Mouse (Mus musculus) midbrain, embryonic 12.5 days (tissue): Measurements from ENCODE around the gene Rnf144a. TPM values are rescaled to one million over a fixed set of nuclear protein-coding genes. Genes with fewer than 3 reads are reported as not detected.

Source experiments
- ATAC-seq: fragments of 200-750 bp; cut with Nextera tagmentation; 2 replicates; pipeline ENCODE4 v1.8.0; 2017; ENCODE audit warnings: low read depth, moderate TSS enrichment, moderate library complexity; ENCODE audit not compliant: low FRiP score
- H3K27ac ChIP-seq: fragments of 300-500 bp; sonication (generic); replicated peaks from 2 replicates; pipeline ENCODE4 v1.5.1; 2016; ENCODE audit warnings: mild to moderate bottlenecking
- H3K27me3 ChIP-seq: fragments of 300-500 bp; sonication (generic); 2 replicates; pipeline ENCODE4 v1.6.1; 2016; ENCODE audit warnings: mild to moderate bottlenecking
- H3K36me3 ChIP-seq: fragments of 300-500 bp; sonication (generic); 2 replicates; pipeline ENCODE4 v1.6.1; 2016
- H3K4me1 ChIP-seq: fragments of 300-500 bp; sonication (generic); 2 replicates; pipeline ENCODE4 v1.6.1; 2016
- H3K4me2 ChIP-seq: fragments of 300-500 bp; sonication (generic); replicated peaks from 2 replicates; pipeline ENCODE4 v1.6.1; 2016; ENCODE audit warnings: mild to moderate bottlenecking, moderate library complexity
- H3K4me3 ChIP-seq: fragments of 300-500 bp; sonication (generic); 2 replicates; pipeline ENCODE4 v1.5.1; 2016; ENCODE audit warnings: mild to moderate bottlenecking
- H3K9ac ChIP-seq: fragments of 300-500 bp; sonication (generic); replicated peaks from 2 replicates; pipeline ENCODE4 v1.6.1; 2016; ENCODE audit warnings: mild to moderate bottlenecking, moderate library complexity
- H3K9me3 ChIP-seq: fragments of 300-500 bp; sonication (generic); 2 replicates; pipeline ENCODE4 v1.6.1; 2016; ENCODE audit warnings: mild to moderate bottlenecking
- WGBS: fragments of 180-500 bp; shearing (Covaris S2); methylation state at CpG from one replicate; pipeline ENCODE4 v1.1.7; 2016; 5-methylcytosine and 5-hydroxymethylcytosine counted together
- polyA plus RNA-seq: library from polyadenylated mRNA; unstranded; fragments of >200 nt; fragmentation: Nextera tagmentation; extraction: Ambion mirVana; gene quantifications from 2 replicates; pipeline ENCODE4 v1.2.1, GENCODE M21; 2016

Rnf144a gene
- polyA plus RNA-seq, 1 experiment from 2014 or later, result 43.4 TPM

DNA sequence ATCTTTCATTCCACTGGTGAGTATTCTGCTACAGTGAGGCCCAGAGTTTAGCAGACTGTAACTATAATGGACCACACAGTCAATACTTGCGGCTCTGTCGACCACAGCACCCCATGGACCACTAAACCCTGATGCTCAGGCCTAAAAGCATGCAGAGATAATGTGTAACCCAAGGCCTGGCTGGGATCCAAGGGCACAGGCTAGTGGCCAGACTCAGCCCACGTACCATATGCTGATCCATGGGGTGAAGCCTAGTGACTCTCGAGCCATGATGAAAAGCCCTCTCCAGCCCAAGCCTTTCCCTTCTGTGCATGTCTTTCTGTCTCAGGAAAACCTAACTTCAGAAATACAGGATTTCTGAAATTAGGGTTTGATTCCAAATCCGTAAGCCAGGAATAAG lies 50.2 kb downstream of the Rnf144a start:
- 96% methylated on average over 5 of the region's 5 CpGs for WGBS
- no peak for ATAC-seq
- H3K27me3 ChIP-seq, result no peaks in the 10 kb centered on the region
- H3K4me1 ChIP-seq, result peaks cover 11% of the 10 kb centered on the region; the same call in 1 of the 2 replicates
- H3K27ac ChIP-seq, result no peak overlapping the region
- no peaks in the 10 kb centered on the region for H3K9me3 ChIP-seq
- H3K36me3 ChIP-seq, result peaks cover 5% of the 10 kb centered on the region; the same call in 1 of the 2 replicates
- no peak overlapping the region for H3K4me3 ChIP-seq
- H3K4me2 ChIP-seq, result no peak overlapping the region
- no peak overlapping the region for H3K9ac ChIP-seq

DNA sequence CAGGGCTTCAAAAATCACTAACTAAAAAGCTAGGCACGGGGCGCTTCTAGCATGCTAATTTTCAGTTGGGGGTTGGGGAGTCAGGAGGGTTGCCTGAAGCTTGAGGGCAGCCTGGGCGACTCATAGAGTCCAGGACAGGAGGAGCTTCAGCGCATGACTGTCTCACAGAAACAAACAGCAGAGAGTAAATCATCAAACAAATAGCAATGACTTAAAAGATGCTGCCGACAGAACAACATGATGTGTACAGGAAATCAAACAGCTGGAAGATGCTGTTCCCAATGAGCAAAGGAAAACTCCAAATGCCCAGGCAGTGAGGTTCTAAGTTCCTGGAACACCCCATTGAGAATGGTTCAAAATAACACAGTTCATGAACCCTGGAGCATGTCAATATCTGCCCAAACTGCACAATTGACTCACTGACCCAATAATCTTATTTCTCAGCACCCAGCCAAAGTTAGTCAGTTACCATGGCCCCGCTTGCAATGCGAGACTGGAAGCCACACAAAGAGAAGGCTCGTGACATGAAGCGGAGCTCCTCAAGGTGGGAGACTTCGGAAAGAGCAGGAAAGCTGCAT lies 54.0 kb downstream of the Rnf144a start:
- no peak overlapping the region for H3K4me2 ChIP-seq
- H3K27ac ChIP-seq, result no peak overlapping the region
- no peaks in the 10 kb centered on the region for H3K27me3 ChIP-seq
- no peaks in the 10 kb centered on the region for H3K9me3 ChIP-seq
- peaks cover 16% of the 10 kb centered on the region for H3K4me1 ChIP-seq
- H3K4me3 ChIP-seq, result no peak overlapping the region
- ATAC-seq, result no peak
- peaks cover 5% of the 10 kb centered on the region; the same call in 1 of the 2 replicates for H3K36me3 ChIP-seq
- no peak overlapping the region for H3K9ac ChIP-seq
- 54% methylated on average over 10 of the region's 10 CpGs for WGBS

DNA sequence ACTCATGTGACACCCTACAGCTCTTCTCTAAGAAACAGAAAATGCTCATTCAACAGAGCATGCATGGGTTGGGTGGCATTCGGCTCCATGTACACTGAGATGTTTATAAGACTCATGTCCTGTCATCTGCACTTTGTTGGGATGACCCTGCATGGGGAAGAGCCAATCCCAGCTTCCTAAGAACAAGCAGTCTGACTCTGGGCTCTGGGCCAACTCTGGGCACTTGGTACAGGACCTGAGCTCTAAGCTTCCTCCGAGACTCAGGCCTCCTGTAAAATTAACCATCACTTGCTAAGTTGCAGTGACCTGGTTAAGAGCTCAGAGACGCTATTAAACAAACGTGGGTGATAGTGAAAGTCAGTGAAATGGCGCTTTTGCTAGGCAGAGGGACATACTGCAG lies 55.2 kb downstream of the Rnf144a start:
- no peak overlapping the region for H3K27ac ChIP-seq
- H3K36me3 ChIP-seq, result peaks cover 5% of the 10 kb centered on the region; the same call in 1 of the 2 replicates
- no peaks in the 10 kb centered on the region for H3K9me3 ChIP-seq
- no peak for ATAC-seq
- WGBS, result 89% methylated on average over 5 of the region's 5 CpGs
- no peaks in the 10 kb centered on the region for H3K27me3 ChIP-seq
- H3K4me3 ChIP-seq, result no peak overlapping the region
- peaks cover 16% of the 10 kb centered on the region for H3K4me1 ChIP-seq
- H3K9ac ChIP-seq, result no peak overlapping the region
- no peak overlapping the region for H3K4me2 ChIP-seq

DNA sequence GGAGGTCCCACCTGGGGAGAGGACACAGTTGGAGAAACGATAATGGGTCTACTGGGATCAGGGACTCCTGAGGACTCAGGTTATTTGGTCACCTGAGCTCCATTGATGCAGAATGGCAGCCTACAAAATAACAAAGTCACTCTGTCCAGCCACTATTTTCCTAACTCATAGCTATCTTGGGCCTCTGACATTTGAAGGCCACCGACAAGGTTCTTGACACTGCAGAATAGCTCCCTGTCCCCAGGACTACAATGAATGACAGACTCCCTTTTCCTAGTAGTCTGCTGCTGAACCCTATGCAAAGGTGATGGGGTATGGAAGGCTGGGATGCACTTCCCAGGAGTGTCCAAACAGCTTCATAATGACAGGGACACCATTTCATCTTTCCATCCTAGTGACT lies 55.8 kb downstream of the Rnf144a start:
- no peak overlapping the region for H3K9ac ChIP-seq
- H3K27ac ChIP-seq, result no peak overlapping the region
- WGBS, result 85% methylated on average over 2 of the region's 2 CpGs
- peaks cover 5% of the 10 kb centered on the region; the same call in 1 of the 2 replicates for H3K36me3 ChIP-seq
- no peaks in the 10 kb centered on the region for H3K27me3 ChIP-seq
- peaks cover 16% of the 10 kb centered on the region for H3K4me1 ChIP-seq
- H3K4me3 ChIP-seq, result no peak overlapping the region
- H3K9me3 ChIP-seq, result no peaks in the 10 kb centered on the region
- no peak overlapping the region for H3K4me2 ChIP-seq
- no peak for ATAC-seq

DNA sequence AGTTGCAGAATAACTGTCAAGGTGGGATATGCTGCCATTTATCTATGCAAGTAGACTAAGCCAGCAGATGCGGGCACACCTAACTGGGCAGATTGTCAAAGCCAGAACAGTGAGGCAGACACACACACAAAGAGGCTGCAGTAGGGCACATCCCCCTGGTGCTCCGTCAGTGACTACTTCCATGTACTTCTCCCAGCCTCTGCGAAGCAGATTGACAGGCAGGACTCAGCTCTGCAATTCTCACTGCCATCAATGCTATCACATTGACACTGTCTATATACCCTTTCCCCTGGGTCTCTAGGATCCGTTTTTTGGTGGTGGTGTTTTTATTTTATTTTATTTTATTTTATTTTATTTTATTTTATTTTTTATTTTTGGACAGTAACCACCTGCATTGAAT lies 57.8 kb downstream of the Rnf144a start:
- no peaks in the 10 kb centered on the region for H3K9me3 ChIP-seq
- no peaks in the 10 kb centered on the region for H3K27me3 ChIP-seq
- no peak for ATAC-seq
- H3K4me2 ChIP-seq, result no peak overlapping the region
- H3K4me1 ChIP-seq, result peaks cover 16% of the 10 kb centered on the region
- H3K36me3 ChIP-seq, result no peaks in the 10 kb centered on the region
- H3K9ac ChIP-seq, result no peak overlapping the region
- H3K4me3 ChIP-seq, result no peak overlapping the region
- 81% methylated on average over 4 of the region's 4 CpGs for WGBS
- no peak overlapping the region for H3K27ac ChIP-seq

DNA sequence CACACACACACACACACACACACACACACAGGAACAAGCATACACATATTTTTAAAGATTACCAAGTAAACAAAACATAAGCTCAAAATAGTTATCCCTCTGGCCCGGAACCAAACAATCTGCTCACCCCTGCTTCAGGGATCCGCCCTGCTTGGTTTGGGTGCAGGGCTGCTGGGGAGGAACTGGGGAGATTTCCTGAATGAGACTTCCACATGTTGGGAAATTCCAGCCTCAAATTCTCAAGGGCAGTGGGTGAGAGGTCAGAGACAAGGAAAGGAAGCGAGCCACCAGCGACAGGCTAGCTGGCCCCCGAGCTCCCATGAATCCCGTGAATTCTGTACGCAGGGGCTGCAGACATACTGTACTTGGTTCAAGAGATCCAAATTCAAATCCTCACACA lies 58.9 kb downstream of the Rnf144a start:
- no peaks in the 10 kb centered on the region for H3K9me3 ChIP-seq
- no peaks in the 10 kb centered on the region for H3K36me3 ChIP-seq
- WGBS, result 87% methylated on average over 7 of the region's 7 CpGs
- ATAC-seq, result no peak
- H3K9ac ChIP-seq, result no peak overlapping the region
- peaks cover 16% of the 10 kb centered on the region for H3K4me1 ChIP-seq
- H3K4me3 ChIP-seq, result no peak overlapping the region
- H3K4me2 ChIP-seq, result no peak overlapping the region
- no peak overlapping the region for H3K27ac ChIP-seq
- no peaks in the 10 kb centered on the region for H3K27me3 ChIP-seq

DNA sequence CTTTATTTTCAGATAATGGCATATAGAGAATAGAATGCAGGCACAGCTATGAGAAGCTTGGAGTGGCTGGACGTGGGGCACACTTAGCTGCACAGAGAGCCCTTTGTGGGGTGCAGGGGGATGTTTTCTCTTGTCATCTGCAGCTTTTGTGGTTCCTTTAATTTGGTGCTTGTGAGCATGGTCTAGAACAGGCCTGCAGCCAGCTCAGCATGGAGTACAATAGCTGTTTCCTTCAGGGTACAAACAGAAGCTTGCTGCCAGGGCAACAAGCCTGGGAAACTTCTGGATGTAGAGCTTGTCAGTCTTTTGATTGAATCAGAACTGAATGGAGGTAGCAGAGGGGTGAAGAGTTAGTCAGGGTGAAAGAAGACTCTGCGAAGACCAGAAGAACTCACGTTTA lies 63.7 kb downstream of the Rnf144a start:
- peaks cover 6% of the 10 kb centered on the region; the same call in 1 of the 2 replicates for H3K4me1 ChIP-seq
- no peak overlapping the region for H3K27ac ChIP-seq
- 52% methylated on average over 3 of the region's 3 CpGs for WGBS
- no peak overlapping the region for H3K4me3 ChIP-seq
- H3K9ac ChIP-seq, result no peak overlapping the region
- H3K9me3 ChIP-seq, result no peaks in the 10 kb centered on the region
- no peaks in the 10 kb centered on the region for H3K27me3 ChIP-seq
- no peak for ATAC-seq
- no peaks in the 10 kb centered on the region for H3K36me3 ChIP-seq
- no peak overlapping the region for H3K4me2 ChIP-seq

DNA sequence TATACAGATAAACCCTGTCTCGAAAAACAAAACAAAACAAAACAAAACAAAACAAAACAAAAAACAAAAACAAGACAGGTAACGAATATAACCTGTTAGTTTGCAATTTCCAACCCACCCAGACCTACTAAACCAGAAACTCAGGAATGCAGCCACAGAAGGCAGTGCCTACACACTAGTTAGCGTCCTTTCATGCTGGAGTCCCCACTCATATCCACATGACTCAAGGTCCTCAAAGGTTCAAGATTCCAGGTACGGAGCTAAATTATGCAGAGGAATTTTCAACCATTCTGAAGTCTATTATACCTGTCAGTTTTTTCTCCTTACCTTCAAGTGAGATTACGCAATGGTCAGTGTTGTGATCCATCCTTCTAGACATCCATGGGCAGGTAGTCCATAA lies 70.6 kb downstream of the Rnf144a start:
- ATAC-seq, result no peak
- Histone ChIP-seq H3K27ac (no peak overlapping the region), H3K4me2 (no peak overlapping the region), H3K27me3 (no peaks in the 10 kb centered on the region), H3K4me3 (no peak overlapping the region), H3K36me3 (peaks cover under 1% of the 10 kb centered on the region; the same call in 1 of the 2 replicates), H3K4me1 (0 out of 2 replicates have a peak, but pooled peaks cover 4% of the 10 kb centered on the region), H3K9me3 (no peaks in the 10 kb centered on the region), H3K9ac (no peak overlapping the region)
- WGBS, result 93% methylated on average over 5 of the region's 5 CpGs

DNA sequence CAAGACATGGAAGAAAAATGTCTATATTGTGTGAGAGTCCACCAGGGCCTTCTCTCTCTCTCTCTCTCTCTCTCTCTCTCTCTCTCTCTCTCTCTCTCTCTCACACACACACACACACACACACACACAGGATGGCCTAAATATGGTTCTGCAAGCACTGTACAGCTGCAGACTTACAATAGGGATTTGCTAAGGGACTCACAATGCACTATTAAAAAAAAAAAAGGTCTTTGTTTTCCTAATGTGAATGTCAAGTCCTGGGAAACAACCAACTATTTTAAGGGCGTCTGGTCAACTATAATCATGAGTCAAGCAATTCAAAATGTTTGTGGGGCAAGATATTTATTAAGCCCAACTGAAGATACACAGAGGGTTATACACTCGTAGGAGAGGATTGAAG lies 71.9 kb downstream of the Rnf144a start:
- Histone ChIP-seq H3K27me3 (no peaks in the 10 kb centered on the region), H3K36me3 (peaks cover 12% of the 10 kb centered on the region), H3K4me2 (no peak overlapping the region), H3K4me3 (no peak overlapping the region), H3K9ac (no peak overlapping the region), H3K27ac (no peak overlapping the region), H3K9me3 (no peaks in the 10 kb centered on the region), H3K4me1 (0 out of 2 replicates have a peak, but pooled peaks cover 4% of the 10 kb centered on the region)
- 78% methylated on average over 2 of the region's 2 CpGs for WGBS
- ATAC-seq, result no peak

DNA sequence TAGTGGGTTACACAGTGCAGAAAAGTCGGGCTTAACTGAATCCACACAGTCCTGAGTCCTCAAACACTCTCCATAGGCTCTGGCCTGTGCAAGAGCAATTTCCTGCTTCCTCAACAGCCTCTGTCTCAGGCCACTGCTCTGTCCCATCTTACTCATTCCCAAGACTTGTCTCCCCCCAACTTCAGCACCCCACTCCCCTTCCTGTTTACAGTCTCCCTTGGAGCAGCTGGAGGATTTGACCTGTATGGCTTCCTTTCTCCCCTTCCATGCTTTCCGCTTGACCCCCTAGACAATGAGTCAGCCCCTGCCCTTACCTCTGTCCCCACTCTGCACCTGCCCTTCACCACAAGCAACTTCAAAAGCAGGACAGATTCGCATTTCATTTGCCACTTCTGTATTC lies 72.4 kb downstream of the Rnf144a start:
- no peak overlapping the region for H3K4me3 ChIP-seq
- H3K4me2 ChIP-seq, result no peak overlapping the region
- no peaks in the 10 kb centered on the region for H3K27me3 ChIP-seq
- peaks cover 15% of the 10 kb centered on the region for H3K36me3 ChIP-seq
- H3K27ac ChIP-seq, result no peak overlapping the region
- 86% methylated on average over 3 of the region's 3 CpGs for WGBS
- no peak for ATAC-seq
- 0 out of 2 replicates have a peak, but pooled peaks cover 4% of the 10 kb centered on the region for H3K4me1 ChIP-seq
- no peak overlapping the region for H3K9ac ChIP-seq
- H3K9me3 ChIP-seq, result no peaks in the 10 kb centered on the region

DNA sequence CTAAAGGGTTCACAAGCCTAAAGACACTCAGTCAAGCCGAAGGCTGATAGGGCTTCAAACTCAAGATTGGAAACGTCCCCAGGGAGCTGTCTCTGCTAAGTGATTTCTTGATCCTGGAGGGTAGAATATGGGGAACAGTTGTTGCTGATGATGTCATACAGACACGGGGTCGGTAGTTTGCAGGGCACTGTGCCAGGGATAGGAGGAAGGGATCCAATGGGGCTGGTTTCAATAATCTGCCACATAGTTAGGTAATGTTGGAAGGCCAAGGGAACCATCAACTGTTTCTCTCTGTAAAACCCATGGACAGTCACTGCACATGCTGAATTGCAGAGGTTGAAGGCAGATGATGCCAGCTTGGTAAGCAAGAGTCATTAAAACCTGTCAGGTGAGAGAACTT lies 73.0 kb downstream of the Rnf144a start:
- Histone ChIP-seq H3K27ac (no peak overlapping the region), H3K4me2 (no peak overlapping the region), H3K9ac (no peak overlapping the region), H3K36me3 (peaks cover 17% of the 10 kb centered on the region), H3K4me3 (no peak overlapping the region), H3K4me1 (0 out of 2 replicates have a peak, but pooled peaks cover 4% of the 10 kb centered on the region), H3K9me3 (no peaks in the 10 kb centered on the region), H3K27me3 (no peaks in the 10 kb centered on the region)
- no peak for ATAC-seq
- 88% methylated on average over 4 of the region's 4 CpGs for WGBS

DNA sequence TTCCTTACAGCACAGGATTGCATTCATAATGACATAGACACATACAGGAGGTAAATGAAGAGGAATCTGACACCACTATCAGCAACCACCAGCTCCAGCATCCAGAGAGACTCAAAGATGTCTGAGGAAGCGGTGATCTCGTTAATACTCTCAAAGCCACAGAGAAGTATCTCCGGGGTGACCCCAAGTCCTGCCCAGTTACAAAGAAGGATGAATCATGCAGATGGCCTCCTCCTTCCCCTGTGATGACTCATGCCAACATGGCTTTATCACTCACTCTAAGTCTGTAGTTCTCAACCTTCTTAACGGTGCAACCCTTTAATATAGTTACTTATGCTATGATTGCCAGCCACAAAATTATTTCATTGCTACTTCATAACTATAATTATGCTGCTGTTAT lies 74.4 kb downstream of the Rnf144a start:
- Histone ChIP-seq H3K9me3 (no peaks in the 10 kb centered on the region), H3K9ac (no peak overlapping the region), H3K4me3 (no peak overlapping the region), H3K4me1 (0 out of 2 replicates have a peak, but pooled peaks cover 4% of the 10 kb centered on the region), H3K36me3 (peaks cover 17% of the 10 kb centered on the region), H3K27me3 (no peaks in the 10 kb centered on the region), H3K27ac (no peak overlapping the region), H3K4me2 (no peak overlapping the region)
- WGBS, result 86% methylated on average over 4 of the region's 4 CpGs
- no peak for ATAC-seq

DNA sequence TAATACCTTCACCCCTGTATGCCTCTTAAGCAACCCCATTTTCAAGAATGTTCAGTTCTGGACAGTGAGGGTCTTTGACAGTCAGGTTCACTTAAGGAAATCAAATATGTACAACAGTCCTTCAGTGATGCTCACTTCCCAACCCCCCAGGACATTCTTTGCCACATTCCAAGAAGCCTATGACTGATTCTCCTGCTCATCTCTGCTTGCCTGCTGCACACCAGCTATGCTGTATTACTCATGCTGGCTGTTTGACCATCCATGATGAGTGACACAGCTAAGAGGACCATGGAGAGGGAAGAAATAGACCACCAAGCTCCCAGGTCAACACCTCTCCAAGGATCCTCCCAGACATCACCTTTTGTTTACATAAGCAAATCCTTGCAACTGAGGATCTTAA lies 75.2 kb downstream of the Rnf144a start:
- Histone ChIP-seq H3K9me3 (no peaks in the 10 kb centered on the region), H3K27me3 (no peaks in the 10 kb centered on the region), H3K4me1 (0 out of 2 replicates have a peak, but pooled peaks cover 4% of the 10 kb centered on the region), H3K9ac (no peak overlapping the region), H3K36me3 (peaks cover 17% of the 10 kb centered on the region), H3K27ac (no peak overlapping the region), H3K4me2 (no peak overlapping the region), H3K4me3 (no peak overlapping the region)
- no peak for ATAC-seq
